Mouse (Mus musculus): Measurements from ENCODE around the gene Shroom3.
"Not testable (repeated sequence)": the region's sequence is repeated elsewhere in the genome, so short reads cannot be mapped to it uniquely, and the experiment has no call there.

Gene Shroom3

GRCm38 (mm10) chr5:92890902-92891301 lies 207.7 kb downstream of the Shroom3 start:
- no peak for DNase-seq (ENCODE audit: low read depth, low spot score)

GRCm38 (mm10) chr5:92893284-92893683 lies 210.0 kb downstream of the Shroom3 start:
- DNase-seq (ENCODE audit: low read depth, low spot score) = no peak

- no peak for DNase-seq (ENCODE audit: low read depth, low spot score)
Measured at GRCm38 (mm10) chr5:92893711-92894110, 210.5 kb downstream of the Shroom3 start.

- DNase-seq (ENCODE audit: low read depth, low spot score) = no peak
Measured at GRCm38 (mm10) chr5:92895877-92896276, 212.6 kb downstream of the Shroom3 start.

GRCm38 (mm10) chr5:92896725-92897280 lies 213.6 kb downstream of the Shroom3 start:
- DNase-seq (ENCODE audit: low read depth, low spot score) = no peak

- DNase-seq (ENCODE audit: low read depth, low spot score) = peak; percentile 56
Measured at GRCm38 (mm10) chr5:92897766-92898745, 214.8 kb downstream of the Shroom3 start.

GRCm38 (mm10) chr5:92900470-92900869 lies 217.2 kb downstream of the Shroom3 start:
- no peak for DNase-seq (ENCODE audit: low read depth, low spot score)

GRCm38 (mm10) chr5:92901870-92902269 lies 218.6 kb downstream of the Shroom3 start:
- DNase-seq (ENCODE audit: low read depth, low spot score) = no peak

- DNase-seq (ENCODE audit: low read depth, low spot score) = no peak
Measured at GRCm38 (mm10) chr5:92905146-92905545, 221.9 kb downstream of the Shroom3 start.

- DNase-seq (ENCODE audit: low read depth, low spot score) = peak; percentile 43
Measured at GRCm38 (mm10) chr5:92905594-92906008, 222.4 kb downstream of the Shroom3 start.

GRCm38 (mm10) chr5:92908227-92908626 lies 225.0 kb downstream of the Shroom3 start:
- DNase-seq (ENCODE audit: low read depth, low spot score) = no peak

- no peak for DNase-seq (ENCODE audit: low read depth, low spot score)
Measured at GRCm38 (mm10) chr5:92910838-92911237, 227.6 kb downstream of the Shroom3 start.

- DNase-seq (ENCODE audit: low read depth, low spot score) = no peak
Measured at GRCm38 (mm10) chr5:92915421-92915820, 232.2 kb downstream of the Shroom3 start.

GRCm38 (mm10) chr5:92917755-92918154 lies 234.5 kb downstream of the Shroom3 start:
- no peak for DNase-seq (ENCODE audit: low read depth, low spot score)

- no peak for DNase-seq (ENCODE audit: low read depth, low spot score)
Measured at GRCm38 (mm10) chr5:92918170-92918569, 234.9 kb downstream of the Shroom3 start.

- DNase-seq (ENCODE audit: low read depth, low spot score) = no peak
Measured at GRCm38 (mm10) chr5:92918866-92919265, 235.6 kb downstream of the Shroom3 start.

- no peak for DNase-seq (ENCODE audit: low read depth, low spot score)
Measured at GRCm38 (mm10) chr5:92919390-92919789, 236.2 kb downstream of the Shroom3 start.

GRCm38 (mm10) chr5:92920984-92921383 lies 237.7 kb downstream of the Shroom3 start:
- DNase-seq (ENCODE audit: low read depth, low spot score) = no peak

GRCm38 (mm10) chr5:92921728-92922127 lies 238.5 kb downstream of the Shroom3 start:
- no peak for DNase-seq (ENCODE audit: low read depth, low spot score)

GRCm38 (mm10) chr5:92922981-92923380 lies 239.7 kb downstream of the Shroom3 start:
- not testable (repeated sequence) for DNase-seq (ENCODE audit: low read depth, low spot score)

- no peak for DNase-seq (ENCODE audit: low read depth, low spot score)
Measured at GRCm38 (mm10) chr5:92924851-92925477, 241.7 kb downstream of the Shroom3 start.

- DNase-seq (ENCODE audit: low read depth, low spot score) = no peak
Measured at GRCm38 (mm10) chr5:92927667-92928066, 244.4 kb downstream of the Shroom3 start.

All from brain, embryonic 18.5 days (tissue).